ENCODE assay signal across 26 mouse cellular contexts in the genomic region with DNA sequence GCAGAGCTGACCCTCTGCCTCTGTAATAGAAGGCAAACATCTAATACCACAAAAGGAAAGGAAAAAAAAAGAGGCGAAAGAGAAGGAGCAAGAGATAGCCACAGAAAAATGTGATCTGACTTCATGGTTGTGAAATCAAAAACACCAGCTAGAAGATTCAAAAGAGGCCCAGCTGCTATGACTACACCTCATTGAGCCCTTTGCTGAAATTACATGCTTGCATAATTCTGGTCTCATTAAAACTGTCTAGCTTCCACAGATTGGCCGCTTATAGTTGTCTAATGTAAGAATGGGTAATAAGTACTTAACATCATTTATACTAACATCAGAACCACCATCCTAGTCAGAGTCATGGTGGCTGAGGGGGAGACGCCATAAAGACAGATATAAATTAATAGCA. TPM values are rescaled to one million over a fixed set of nuclear protein-coding genes. Genes with fewer than 3 reads are reported as not detected.
DNase-seq lines count a peak whose midpoint lies in the region; ATAC-seq and TF ChIP-seq lines count a peak whose summit lies in the region.
"Had no signal": no experiment of that assay in that cellular context is flagged by ENCODE, and none has a peak within 500 bp of the region (broad histone marks: within the 10 kb centered on the region; RNA-seq: fewer than 3 reads in every experiment).

No protein-coding gene starts in this region.

- no peak; the same call in 1 of the 2 replicates for ATAC-seq in forebrain, embryonic 14.5 days
- no peak for ATAC-seq in forebrain, embryonic 11.5 days (replicated peaks; ENCODE audit: low FRiP score)
- ATAC-seq in forebrain, postnatal 0 days = peak; percentile 27; the same call in 1 of the 2 replicates
- no peak for ATAC-seq in forebrain, embryonic 12.5 days (ENCODE audit: low FRiP score)
- ATAC-seq in granulocyte monocyte progenitor cell, adult 5-6 weeks (replicated peaks; ENCODE audit: poor library complexity, severe bottlenecking) = peak; percentile 54
- ATAC-seq: intestine, embryonic 15.5 days had no signal

- no peaks in the 10 kb centered on the region for H3K9me3 ChIP-seq in forebrain, embryonic 14.5 days (replicated peaks; ENCODE audit: control insufficient read depth, low read length)
- H3K9me3 ChIP-seq in forebrain, embryonic 11.5 days (ENCODE audit: control insufficient read depth, low read length) = no peaks in the 10 kb centered on the region
- no peaks in the 10 kb centered on the region for H3K9me3 ChIP-seq in forebrain, postnatal 0 days (ENCODE audit: low read length)
- no peaks in the 10 kb centered on the region for H3K9me3 ChIP-seq in forebrain, embryonic 12.5 days
- H3K9me3 ChIP-seq: G1E; heart, embryonic 10.5 days; heart, embryonic 13.5 days; hindbrain, embryonic 12.5 days; hindbrain, embryonic 15.5 days; intestine, embryonic 15.5 days; kidney, embryonic 15.5 days had no signal

- peaks cover 48% of the 10 kb centered on the region for H3K36me3 ChIP-seq in forebrain, embryonic 14.5 days (ENCODE audit: control insufficient read depth, insufficient read depth, low read length)
- peaks cover 3% of the 10 kb centered on the region; the same call in 1 of the 2 replicates for H3K36me3 ChIP-seq in forebrain, embryonic 11.5 days (ENCODE audit: control insufficient read depth, insufficient read depth, low read length)
- peaks cover 34% of the 10 kb centered on the region for H3K36me3 ChIP-seq in forebrain, postnatal 0 days (ENCODE audit: insufficient read depth)
- peaks cover 41% of the 10 kb centered on the region for H3K36me3 ChIP-seq in forebrain, embryonic 12.5 days (replicated peaks)

- H3K4me1 ChIP-seq in forebrain, embryonic 14.5 days (ENCODE audit: control insufficient read depth, insufficient read depth, low read length) = no peaks in the 10 kb centered on the region
- no peaks in the 10 kb centered on the region for H3K4me1 ChIP-seq in forebrain, embryonic 11.5 days (replicated peaks; ENCODE audit: control insufficient read depth, insufficient read depth, low read length)
- no peaks in the 10 kb centered on the region for H3K4me1 ChIP-seq in forebrain, postnatal 0 days (ENCODE audit: insufficient read depth)
- H3K4me1 ChIP-seq in forebrain, embryonic 12.5 days = no peaks in the 10 kb centered on the region
- H3K4me1 ChIP-seq: hindbrain, embryonic 12.5 days; hindbrain, embryonic 15.5 days; intestine, embryonic 15.5 days had no signal

- no peak overlapping the region for H3K4me2 ChIP-seq in forebrain, embryonic 14.5 days (ENCODE audit: low read length)
- H3K4me2 ChIP-seq in forebrain, embryonic 11.5 days (ENCODE audit: low read depth, low read length, severe bottlenecking) = no peak overlapping the region
- no peak overlapping the region for H3K4me2 ChIP-seq in forebrain, postnatal 0 days (ENCODE audit: low read depth)
- H3K4me2 ChIP-seq in forebrain, embryonic 12.5 days = no peak overlapping the region
- H3K4me2 ChIP-seq: heart, embryonic 13.5 days; hindbrain, embryonic 12.5 days; hindbrain, embryonic 15.5 days; intestine, embryonic 15.5 days; kidney, embryonic 15.5 days had no signal

- H3K27me3 ChIP-seq in forebrain, embryonic 14.5 days (replicated peaks; ENCODE audit: control insufficient read depth, insufficient read depth, low read length) = no peaks in the 10 kb centered on the region
- no peaks in the 10 kb centered on the region for H3K27me3 ChIP-seq in forebrain, embryonic 11.5 days (ENCODE audit: control insufficient read depth, insufficient read depth, low read length)
- H3K27me3 ChIP-seq in forebrain, postnatal 0 days (ENCODE audit: insufficient read depth, low read length) = no peaks in the 10 kb centered on the region
- no peaks in the 10 kb centered on the region for H3K27me3 ChIP-seq in forebrain, embryonic 12.5 days
- H3K27me3 ChIP-seq: CH12.LX; heart, embryonic 13.5 days; hindbrain, embryonic 12.5 days; hindbrain, embryonic 15.5 days; intestine, embryonic 15.5 days; kidney, embryonic 15.5 days had no signal

- 68% methylated on average over 3 of the region's 3 CpGs for WGBS in forebrain, embryonic 14.5 days
- WGBS in forebrain, embryonic 11.5 days = 88% methylated on average over 3 of the region's 3 CpGs
- 60% methylated on average over 3 of the region's 3 CpGs for whole genome bisulfite sequencing in forebrain, postnatal 0 days
- WGBS in forebrain, embryonic 12.5 days = 87% methylated on average over 3 of the region's 3 CpGs

- H3K27ac ChIP-seq in forebrain, embryonic 14.5 days (ENCODE audit: low read depth, low read length) = no peak overlapping the region
- H3K27ac ChIP-seq in forebrain, embryonic 11.5 days (ENCODE audit: low read depth, low read length) = no peak overlapping the region
- no peak overlapping the region for H3K27ac ChIP-seq in forebrain, postnatal 0 days (ENCODE audit: low read depth, low read length)
- H3K27ac ChIP-seq in forebrain, embryonic 12.5 days = no peak overlapping the region
- H3K27ac ChIP-seq: heart, embryonic 10.5 days; heart, embryonic 13.5 days; hindbrain, embryonic 12.5 days; hindbrain, embryonic 15.5 days; intestine, embryonic 15.5 days; kidney, embryonic 15.5 days had no signal

- TF ChIP-seq CTCF in forebrain, postnatal 0 days (IDR thresholded peaks at IDR 0.05; ENCODE audit: low read depth) = no peak

- no peak overlapping the region for H3K9ac ChIP-seq in forebrain, embryonic 14.5 days (ENCODE audit: low read length)
- no peak overlapping the region for H3K9ac ChIP-seq in forebrain, embryonic 11.5 days (ENCODE audit: low read length)
- H3K9ac ChIP-seq in forebrain, postnatal 0 days = no peak overlapping the region
- H3K9ac ChIP-seq in forebrain, embryonic 12.5 days = no peak overlapping the region
- H3K9ac ChIP-seq: heart, embryonic 13.5 days; hindbrain, embryonic 12.5 days; hindbrain, embryonic 15.5 days; intestine, embryonic 15.5 days; kidney, embryonic 15.5 days had no signal

- DNase-seq in forebrain, embryonic 14.5 days (ENCODE audit: low spot score) = peak; percentile 12
- no peak for DNase-seq in forebrain, embryonic 11.5 days (ENCODE audit: low spot score)
- no peak for DNase-seq in forebrain, postnatal 0 days
- peak; percentile 28 for DNase-seq in adipocyte (ENCODE audit: low spot score)
- no peak for DNase-seq in adrenal gland, adult (ENCODE audit: inconsistent age in 2 of 2, low spot score in 1 of 2)
- no peak for DNase-seq in urinary bladder, postnatal 25 days (ENCODE audit: low spot score)
- DNase-seq: adrenal gland, postnatal 10 days; adrenal gland, postnatal 36 days; B cell, adult 2 months; cerebellum, adult 11-12 months; cerebellum, adult 9-10 months; cerebellum, postnatal 14 days; gastrocnemius, postnatal 25 days; heart, adult 2 months; kidney, adult 11 months; kidney, adult 8-10 months had no signal

- no peak overlapping the region for H3K4me3 ChIP-seq in forebrain, embryonic 14.5 days (ENCODE audit: low read depth, low read length)
- H3K4me3 ChIP-seq in forebrain, embryonic 11.5 days (ENCODE audit: low read depth, low read length) = no peak overlapping the region
- no peak overlapping the region for H3K4me3 ChIP-seq in forebrain, postnatal 0 days (ENCODE audit: low read depth, low read length)
- no peak overlapping the region for H3K4me3 ChIP-seq in forebrain, embryonic 12.5 days (replicated peaks)
- H3K4me3 ChIP-seq: heart, adult 2 months; heart, embryonic 10.5 days; heart, embryonic 13.5 days; hindbrain, embryonic 12.5 days; hindbrain, embryonic 15.5 days; intestine, embryonic 15.5 days; kidney, embryonic 15.5 days had no signal

RNA-seq across cellular contexts. Expression of a gene that starts 24.2 kb away (rescaled TPM):
- 55.4 and 70.3 TPM in 2 replicates for polyA plus RNA-seq in forebrain, embryonic 14.5 days (2014; fragmentation: Nextera tagmentation; extraction: Ambion mirVana)
- polyA plus RNA-seq in forebrain, embryonic 11.5 days (2014; fragmentation: Nextera tagmentation; extraction: Ambion mirVana) = 26.3 and 30.6 TPM in 2 replicates
- 77.7 and 80.0 TPM in 2 replicates for total RNA-seq in forebrain, postnatal 0 days (2014; rRNA removed)
- 65.3 and 78.6 TPM in 2 replicates for polyA plus RNA-seq in forebrain, postnatal 0 days (2015; fragmentation: Nextera tagmentation; extraction: Ambion mirVana)
- 32.1 and 34.2 TPM in 2 replicates for polyA plus RNA-seq in forebrain, embryonic 12.5 days (2016; fragmentation: Nextera tagmentation; extraction: Ambion mirVana)
- total RNA-seq in granulocyte monocyte progenitor cell, adult 5-6 weeks (2014; fragmentation: Nextera tagmentation) = 22.3 and 26.5 TPM in 2 replicates
- total RNA-seq in granulocyte monocyte progenitor cell, adult 5-6 weeks (2017) = 23.0 and 25.3 TPM in 2 replicates

RNA-seq across cellular contexts. Expression of a gene that starts 25.2 kb away (rescaled TPM):
- polyA plus RNA-seq in forebrain, embryonic 14.5 days (2014; fragmentation: Nextera tagmentation; extraction: Ambion mirVana) = 541 and 574 TPM in 2 replicates
- 271 and 279 TPM in 2 replicates for polyA plus RNA-seq in forebrain, embryonic 11.5 days (2014; fragmentation: Nextera tagmentation; extraction: Ambion mirVana)
- 379 and 428 TPM in 2 replicates for total RNA-seq in forebrain, postnatal 0 days (2014; rRNA removed)
- polyA plus RNA-seq in forebrain, postnatal 0 days (2015; fragmentation: Nextera tagmentation; extraction: Ambion mirVana) = 433 and 494 TPM in 2 replicates
- polyA plus RNA-seq in forebrain, embryonic 12.5 days (2016; fragmentation: Nextera tagmentation; extraction: Ambion mirVana) = 309 and 332 TPM in 2 replicates
- total RNA-seq in granulocyte monocyte progenitor cell, adult 5-6 weeks (2014; fragmentation: Nextera tagmentation) = 133 and 156 TPM in 2 replicates
- 139 and 142 TPM in 2 replicates for total RNA-seq in granulocyte monocyte progenitor cell, adult 5-6 weeks (2017)

Comparison
In these comparisons a context has a peak if more than half of its experiments do, and no peak if none do; other contexts are left out.
1. ATAC-seq: peak in forebrain, postnatal 0 days (single experiment) and granulocyte monocyte progenitor cell, adult 5-6 weeks (single experiment); none in forebrain, embryonic 14.5 days (single experiment), forebrain, embryonic 11.5 days (single experiment) and forebrain, embryonic 12.5 days (single experiment).
2. DNase-seq: peak in forebrain, embryonic 14.5 days (single experiment) and adipocyte (single experiment); none in forebrain, embryonic 11.5 days (single experiment), forebrain, postnatal 0 days (single experiment), adrenal gland, adult (0 of 2) and urinary bladder, postnatal 25 days (single experiment).